Mouse (Mus musculus): ENCODE measurements around the gene Setd1a. TPM values are rescaled to one million over a fixed set of nuclear protein-coding genes. Genes with fewer than 3 reads are reported as not detected.
"Not testable (repeated sequence)": the region's sequence is repeated elsewhere in the genome, so short reads cannot be mapped to it uniquely, and the experiment has no call there.

Gene Setd1a
- total RNA-seq, 2 experiments from 2014 or later: 15.6 to 17.4 TPM

- intact Hi-C loops (cut with DNase I; ENCODE audit: low total_unique reads): no loop called here
Observed at GRCm38 (mm10) chr7:127761026-127761425, 15.4 kb upstream of the Setd1a start.

GRCm38 (mm10) chr7:127763642-127764041 lies 12.8 kb upstream of the Setd1a start:
- intact Hi-C loops (cut with DNase I; ENCODE audit: low total_unique reads): no loop called here
- no peak for DNase-seq

More at GRCm38 (mm10) chr7:127761026-127761425, 15.4 kb upstream of the Setd1a start:
- DNase-seq: peak; percentile 70

GRCm38 (mm10) chr7:127765756-127766155 lies 10.7 kb upstream of the Setd1a start:
- intact Hi-C loops (cut with DNase I; ENCODE audit: low total_unique reads): no loop called here
- DNase-seq: no peak

- intact Hi-C loops (cut with DNase I; ENCODE audit: low total_unique reads): no loop called here
- DNase-seq: no peak
Observed at GRCm38 (mm10) chr7:127766851-127767609, 9.4 kb upstream of the Setd1a start.

GRCm38 (mm10) chr7:127767671-127768345 lies 8.7 kb upstream of the Setd1a start:
- intact Hi-C loops (cut with DNase I; ENCODE audit: low total_unique reads): no loop called here
- DNase-seq: no peak

- intact Hi-C loops (cut with DNase I; ENCODE audit: low total_unique reads): no loop called here
- no peak for DNase-seq
Observed at GRCm38 (mm10) chr7:127768346-127768996, 8.0 kb upstream of the Setd1a start.

- intact Hi-C loops (cut with DNase I; ENCODE audit: low total_unique reads): no loop called here
- DNase-seq: peak; percentile 88
Observed at GRCm38 (mm10) chr7:127768997-127769593, 7.4 kb upstream of the Setd1a start.

- intact Hi-C loops (cut with DNase I; ENCODE audit: low total_unique reads): no loop called here
- peak; percentile 90 for DNase-seq
Observed at GRCm38 (mm10) chr7:127769651-127770038, 6.8 kb upstream of the Setd1a start, which contains the start of gene Orai3. Orai3 (plus strand) TSS chr7:127769815.

- intact Hi-C loops (cut with DNase I; ENCODE audit: low total_unique reads): no loop called here
- DNase-seq: no peak
Observed at GRCm38 (mm10) chr7:127770039-127770905, 6.2 kb upstream of the Setd1a start.

GRCm38 (mm10) chr7:127771262-127771661 lies 5.2 kb upstream of the Setd1a start:
- DNase-seq: no peak
- intact Hi-C loops (cut with DNase I; ENCODE audit: low total_unique reads): no loop called here

- no peak for DNase-seq
- intact Hi-C loops (cut with DNase I; ENCODE audit: low total_unique reads): no loop called here
Observed at GRCm38 (mm10) chr7:127772080-127772479, 4.4 kb upstream of the Setd1a start.

GRCm38 (mm10) chr7:127772557-127772956 lies 3.9 kb upstream of the Setd1a start:
- DNase-seq: no peak
- intact Hi-C loops (cut with DNase I; ENCODE audit: low total_unique reads): no loop called here

- intact Hi-C loops (cut with DNase I; ENCODE audit: low total_unique reads): no loop called here
Observed at GRCm38 (mm10) chr7:127773664-127774384, 2.6 kb upstream of the Setd1a start.

GRCm38 (mm10) chr7:127775837-127776236 lies 633 bp upstream of the Setd1a start:
- intact Hi-C loops (cut with DNase I; ENCODE audit: low total_unique reads); DNase-seq: not testable (repeated sequence)

More at GRCm38 (mm10) chr7:127773664-127774384, 2.6 kb upstream of the Setd1a start:
- peak; percentile 73 for DNase-seq

- intact Hi-C loops (cut with DNase I; ENCODE audit: low total_unique reads): no loop called here
- peak; percentile 98 for DNase-seq
Observed at GRCm38 (mm10) chr7:127776878-127777473, 506 bp downstream of the Setd1a start.

GRCm38 (mm10) chr7:127777474-127778266 lies 1.2 kb downstream of the Setd1a start:
- intact Hi-C loops (cut with DNase I; ENCODE audit: low total_unique reads): no loop called here
- peak; percentile 71 for DNase-seq

GRCm38 (mm10) chr7:127778350-127778749 lies 1.9 kb downstream of the Setd1a start:
- DNase-seq: no peak
- intact Hi-C loops (cut with DNase I; ENCODE audit: low total_unique reads): no loop called here
